Mouse (Mus musculus): Measurements from ENCODE around the gene Zswim4.
"Not testable (repeated sequence)": the region's sequence is repeated elsewhere in the genome, so short reads cannot be mapped to it uniquely, and the experiment has no call there.

The Zswim4 gene

GRCm38 (mm10) chr8:84236998-84237473, at the start of gene Zswim4:
Zswim4 (minus strand) TSS chr8:84237055.
- DNase-seq, result peak; percentile 100

DNA sequence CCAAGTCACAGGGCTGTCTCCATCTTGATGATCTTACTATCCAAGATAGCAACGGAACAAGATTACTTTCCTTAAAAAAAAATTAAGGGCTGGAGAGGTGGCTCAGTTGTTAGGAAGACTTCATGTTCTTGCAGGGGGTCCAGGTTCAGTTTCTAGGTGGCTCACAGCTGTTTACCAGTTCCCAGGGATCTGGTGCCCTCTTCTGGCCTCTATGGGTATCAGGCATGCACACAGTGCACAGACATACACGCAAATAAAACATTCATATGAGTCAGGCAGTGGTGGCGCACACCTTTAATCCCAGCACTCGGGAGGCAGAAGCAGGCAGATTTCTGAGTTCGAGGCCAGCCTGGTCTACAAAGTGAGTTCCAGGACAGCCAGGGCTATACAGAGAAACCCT, 48.8 kb upstream of the Zswim4 start:
- DNase-seq, result not testable (repeated sequence)

GRCm38 (mm10) chr8:84284608-84285063, 47.8 kb upstream of the Zswim4 start:
- no peak for DNase-seq

GRCm38 (mm10) chr8:84280777-84281176, 43.9 kb upstream of the Zswim4 start:
- DNase-seq, result no peak

DNA sequence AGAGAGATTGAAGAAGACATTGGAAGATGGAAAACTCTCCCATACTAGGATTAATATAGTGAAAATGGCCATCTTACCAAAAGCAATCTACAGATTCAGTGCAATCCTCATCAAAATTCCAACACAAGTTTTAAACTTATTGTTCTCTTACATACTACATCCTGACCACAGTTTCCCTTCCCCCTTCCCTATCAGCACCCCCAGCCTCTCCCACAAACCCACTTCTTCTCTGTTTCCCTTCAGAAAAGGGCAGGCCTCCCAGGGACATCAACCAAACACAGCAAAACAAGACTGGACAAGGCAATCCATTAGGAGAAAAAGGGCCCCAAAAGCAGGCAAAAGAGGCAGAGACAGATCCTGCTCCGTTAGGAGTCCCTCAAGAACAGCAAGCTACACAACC, 39.6 kb upstream of the Zswim4 start:
- no peak for DNase-seq

GRCm38 (mm10) chr8:84273968-84274367, 37.1 kb upstream of the Zswim4 start:
- DNase-seq, result no peak

DNA sequence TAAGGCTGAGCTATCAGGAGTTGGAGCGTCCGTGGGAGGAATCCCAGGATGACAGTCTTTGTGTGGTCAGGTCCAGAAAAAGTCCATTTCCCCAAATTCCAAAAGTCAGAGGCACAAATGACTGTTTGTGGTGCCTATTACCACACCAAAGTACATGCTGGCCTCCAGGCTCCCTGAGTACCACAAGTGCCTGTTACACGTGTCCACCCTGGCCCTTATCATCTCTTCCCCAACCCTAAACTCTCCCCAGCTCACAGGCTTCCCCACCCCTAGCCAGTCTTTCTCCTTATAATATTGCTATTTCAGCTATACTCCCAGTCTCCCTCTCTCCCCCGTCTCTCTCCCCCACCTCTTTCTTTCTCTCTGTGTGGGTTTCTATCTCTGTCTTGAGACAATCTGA, 35.4 kb upstream of the Zswim4 start:
- DNase-seq, result no peak

GRCm38 (mm10) chr8:84269950-84270773, 33.3 kb upstream of the Zswim4 start, which contains the start of gene Ccdc130:
Ccdc130 (minus strand) TSS chr8:84270380.
- peak; percentile 100 for DNase-seq

DNA sequence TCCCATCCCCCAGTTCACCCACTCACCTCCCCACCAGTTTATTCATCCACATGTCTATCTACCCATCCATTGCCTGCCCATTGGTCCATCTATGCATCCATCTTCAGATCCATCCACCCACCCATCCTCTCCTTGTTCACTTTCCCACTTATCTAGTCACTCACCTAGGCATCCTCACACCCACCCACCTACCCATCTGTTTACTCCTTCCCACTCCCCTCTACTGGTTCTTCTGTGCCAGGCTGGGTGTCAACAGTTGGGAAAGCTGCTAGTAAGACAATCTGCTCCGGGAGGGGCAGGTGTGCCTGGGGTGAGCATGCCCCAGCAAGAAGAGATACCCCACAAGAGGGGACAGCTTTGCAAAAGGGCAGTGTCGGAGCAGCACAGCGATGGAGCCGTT, 24.2 kb upstream of the Zswim4 start:
- no peak for DNase-seq

DNA sequence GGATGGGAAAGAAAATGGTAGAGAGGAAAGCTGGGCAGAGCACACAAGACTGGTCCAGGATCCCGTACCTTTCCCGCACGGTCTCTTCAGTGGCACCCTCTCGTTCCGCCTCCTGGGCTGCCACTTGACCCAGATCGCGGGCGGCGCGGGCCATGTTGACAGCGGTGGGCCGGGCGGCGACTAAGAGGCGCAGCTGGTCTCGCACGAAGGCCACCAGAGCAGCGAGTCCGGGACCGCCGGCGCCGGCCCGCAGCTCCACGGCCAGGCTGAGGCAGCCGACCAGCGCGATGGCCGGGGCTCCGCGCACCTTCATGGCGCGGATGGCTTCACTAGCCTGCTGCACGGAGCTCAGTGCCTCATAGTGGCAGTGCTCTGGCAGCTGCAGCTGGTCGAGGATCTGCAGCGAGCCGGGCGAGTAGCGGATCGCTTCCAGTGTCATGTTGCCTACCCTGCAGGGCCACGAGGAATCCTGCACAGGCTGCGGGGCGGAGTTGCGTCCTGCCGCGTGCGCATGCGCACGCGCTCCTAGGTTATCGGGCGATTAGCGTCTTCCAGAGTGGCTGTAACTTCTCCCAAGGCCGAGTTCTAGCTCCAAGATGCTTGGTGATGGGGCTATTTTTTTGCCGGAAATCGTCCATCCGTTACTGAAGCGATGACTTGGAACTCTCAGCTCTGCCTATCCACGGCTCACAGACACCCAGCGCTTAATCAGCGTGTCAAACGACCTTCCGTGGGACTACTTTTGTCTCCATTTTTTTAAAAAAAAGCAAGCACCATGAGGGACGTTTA, 20.2 kb upstream of the Zswim4 start, which contains the start of gene Mri1:
Gene Mri1 (minus strand): TSS at position 505 of the 789 bp plus-strand sequence.
- DNase-seq, result peak; percentile 84

- DNase-seq, result peak; percentile 61
These were observed 19.6 kb upstream of the Zswim4 start for GRCm38 (mm10) chr8:84256458-84256821.

DNA sequence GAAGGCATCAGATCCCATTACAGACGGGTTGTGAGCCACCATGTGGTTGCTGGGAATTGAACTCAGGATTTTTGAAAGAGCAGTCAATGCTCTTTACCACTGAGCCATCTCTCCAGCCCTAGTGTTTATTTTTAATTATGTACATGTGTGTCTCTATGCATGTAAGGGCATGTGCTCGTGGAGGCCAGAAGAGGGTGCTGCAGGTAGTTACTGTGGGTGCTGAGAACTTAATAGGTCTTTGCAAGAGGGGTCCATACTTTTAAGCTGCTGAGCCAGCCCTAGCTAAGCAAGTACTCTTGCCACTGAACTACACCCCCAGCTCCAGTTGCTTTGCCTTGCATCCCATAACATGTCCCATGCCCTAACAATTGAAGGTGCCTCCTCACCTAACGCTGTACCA, 19.0 kb upstream of the Zswim4 start:
- no peak for DNase-seq

- peak; percentile 86 for DNase-seq
These were observed 12.7 kb upstream of the Zswim4 start, which contains the start of gene D8Ertd738e for GRCm38 (mm10) chr8:84249257-84250170. D8Ertd738e (minus strand) TSS chr8:84249719.

DNA sequence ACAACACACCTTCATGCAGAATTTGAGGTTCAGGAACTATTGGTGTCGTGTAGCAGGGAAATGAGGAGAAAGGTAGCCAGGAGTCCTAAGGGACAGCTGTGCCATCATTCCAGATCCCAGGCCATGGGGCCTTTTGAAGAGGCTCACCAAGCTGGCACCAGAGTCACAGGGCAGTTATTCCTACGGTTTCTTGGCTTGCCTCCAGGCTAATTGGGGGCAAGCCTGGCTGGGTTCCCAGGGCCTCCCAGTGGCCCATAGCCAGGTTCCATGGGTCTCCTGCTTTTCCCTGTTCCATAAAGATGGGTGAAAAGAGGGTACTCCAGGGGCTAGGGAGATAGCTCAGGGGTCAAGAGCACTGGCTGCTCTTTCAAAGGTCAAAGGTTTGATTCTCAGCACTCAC, 5.0 kb upstream of the Zswim4 start:
- DNase-seq, result no peak

- DNase-seq, result no peak
These were observed 4.3 kb upstream of the Zswim4 start for GRCm38 (mm10) chr8:84241167-84241566.

- DNase-seq, result no peak
These were observed 831 bp upstream of the Zswim4 start for GRCm38 (mm10) chr8:84237542-84238229.

- DNase-seq, result no peak
These were observed 351 bp downstream of the Zswim4 start for GRCm38 (mm10) chr8:84236410-84236997.

DNA sequence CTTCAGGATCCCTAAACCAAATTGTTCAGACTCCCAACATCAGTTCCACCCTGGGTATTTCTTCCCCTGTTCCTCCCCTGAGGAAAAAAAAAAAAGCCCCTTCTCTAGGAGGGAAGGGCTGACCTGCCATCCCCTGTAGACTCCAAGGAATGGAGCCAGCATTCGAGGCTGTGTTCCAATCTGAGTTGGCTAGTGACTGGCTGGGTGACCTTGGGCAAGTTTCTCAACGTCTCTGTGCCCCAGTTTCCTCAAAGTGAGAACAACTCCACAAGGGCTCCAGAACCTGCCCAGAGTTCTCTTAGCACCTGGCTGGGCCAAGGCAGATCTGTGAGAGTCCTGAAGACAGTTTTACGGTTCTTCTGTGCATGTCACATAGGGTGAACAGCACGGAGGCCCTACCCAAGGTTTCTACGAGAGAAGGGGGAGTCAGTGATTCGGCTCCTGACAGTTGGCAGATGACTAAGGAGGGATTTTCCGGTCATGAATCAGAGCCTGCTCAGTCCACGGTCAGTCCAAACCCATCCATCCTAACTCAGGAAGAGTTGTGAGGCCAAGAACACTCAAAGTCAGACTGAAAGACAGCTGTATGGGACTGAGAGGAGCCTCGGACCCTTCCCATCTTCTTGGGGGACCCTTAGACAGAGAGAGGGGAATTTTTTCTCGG, 977 bp downstream of the Zswim4 start:
- peak; percentile 48 for DNase-seq

DNA sequence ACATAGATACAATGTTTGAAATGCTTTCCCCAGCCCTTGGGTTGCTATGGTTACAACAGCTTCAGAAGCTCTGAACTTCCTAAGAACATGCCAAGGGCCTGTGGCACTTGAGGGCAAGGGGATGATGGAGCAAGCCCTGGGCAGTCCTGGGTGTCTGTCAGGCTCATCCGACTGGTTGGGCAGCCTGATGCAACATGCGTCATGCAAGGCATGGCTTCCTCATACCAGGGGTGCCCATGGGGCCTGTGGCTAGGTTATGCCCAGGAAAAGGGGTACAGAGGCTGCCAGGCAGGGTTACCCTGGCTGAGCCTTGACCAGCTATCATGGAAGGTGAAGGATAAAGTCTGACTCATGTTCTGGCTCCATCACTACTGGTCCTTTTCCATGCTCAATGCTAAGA, 3.8 kb downstream of the Zswim4 start:
- no peak for DNase-seq

DNA sequence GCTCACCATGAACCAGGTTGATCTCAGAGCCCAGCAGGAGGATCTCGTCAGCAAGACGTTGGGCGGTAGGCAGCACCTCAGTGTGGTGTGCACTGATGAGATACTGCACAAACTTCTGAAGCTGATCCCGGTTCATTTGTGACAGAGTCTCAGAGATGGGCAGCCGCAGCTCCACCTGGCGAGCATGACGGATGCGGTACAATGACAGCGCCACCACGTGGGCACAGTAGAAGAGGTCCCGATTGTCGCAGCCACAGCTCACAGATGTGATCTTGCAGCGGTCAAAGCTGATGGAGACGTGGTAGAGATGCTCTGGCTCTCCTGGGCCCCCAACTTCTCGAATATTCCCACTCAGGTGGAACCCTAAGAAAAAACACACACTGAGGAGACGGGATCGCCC, 6.1 kb downstream of the Zswim4 start:
- no peak for DNase-seq

Measured in cerebellum, adult 9-10 months (tissue).